16 mouse cellular contexts compared by ENCODE assay signal in genomic region chr5:53662413-53662812, GRCm38 (mm10). TPM values are rescaled to one million over a fixed set of nuclear protein-coding genes. Genes with fewer than 3 reads are reported as not detected.
"Had no signal": no experiment of that assay in that cellular context is flagged by ENCODE, and none has a peak within 500 bp of the region (broad histone marks: within the 10 kb centered on the region; RNA-seq: fewer than 3 reads in every experiment).

No protein-coding gene starts in this region.

- H3K4me3 ChIP-seq: layer of hippocampus, adult 2 months; liver, embryonic 15.5 days; midbrain, embryonic 12.5 days; neural tube, embryonic 15.5 days had no signal

- H3K9me3 ChIP-seq: liver, embryonic 15.5 days; midbrain, embryonic 12.5 days; neural tube, embryonic 15.5 days had no signal

- DNase-seq: kidney, adult 9 months; kidney, postnatal 36 days; lung, embryonic 14.5 days; lung, postnatal 10 days; lung, postnatal 4 days; right cerebral cortex, adult 18-20 months; right cerebral cortex, postnatal 25 days; thymus, postnatal 14 days had no signal

- H3K27me3 ChIP-seq: liver, embryonic 15.5 days; midbrain, embryonic 12.5 days; neural tube, embryonic 15.5 days had no signal

- H3K36me3 ChIP-seq: liver, embryonic 15.5 days; midbrain, embryonic 12.5 days; neural tube, embryonic 15.5 days had no signal

- H3K4me1 ChIP-seq: liver, embryonic 15.5 days; midbrain, embryonic 12.5 days; neural tube, embryonic 15.5 days had no signal

- H3K27ac ChIP-seq: kidney, postnatal 0 days; layer of hippocampus, adult 2 months; liver, embryonic 15.5 days; midbrain, embryonic 12.5 days; neural tube, embryonic 15.5 days; stomach, postnatal 0 days had no signal

RNA-seq across cellular contexts. Expression of gene Cckar, which starts 45.1 kb away (rescaled TPM):
- total RNA-seq: layer of hippocampus, adult 2 months; left cerebral cortex, postnatal 36 days; megakaryocyte-erythroid progenitor cell, adult 5-6 weeks had no signal
